Mouse (Mus musculus) megakaryocyte-erythroid progenitor cell, adult 5-6 weeks (primary cell): ENCODE data around the gene Shprh. TPM values are rescaled to one million over a fixed set of nuclear protein-coding genes. Genes with fewer than 3 reads are reported as not detected.
"Not testable (repeated sequence)": the region's sequence is repeated elsewhere in the genome, so short reads cannot be mapped to it uniquely, and the experiment has no call there.

Experiments used
- ATAC-seq: replicated peaks from 2 replicates; pipeline ENCODE4 v1.8.0; 2016; ENCODE audit warnings: mild to moderate bottlenecking, inconsistent platforms; ENCODE audit not compliant: severe bottlenecking, poor library complexity, low FRiP score, low TSS enrichment
- total RNA-seq, 2 experiments: library from RNA; stranded (forward) in 1 of 2; stranded (reverse) in 1 of 2; fragments of 200-1000, 215-1000 nt in 1 of 2; fragments of >200 nt in 1 of 2; fragmentation: Nextera tagmentation in 1 of 2; gene quantifications; 2 replicates each; pipeline ENCODE4 v1.2.3; 2014 to 2017

The Shprh gene
- 21.9 and 27.3 TPM in 2 replicates for total RNA-seq (2014; fragmentation: Nextera tagmentation)
- 18.0 and 25.3 TPM in 2 replicates for total RNA-seq (2017)

DNA sequence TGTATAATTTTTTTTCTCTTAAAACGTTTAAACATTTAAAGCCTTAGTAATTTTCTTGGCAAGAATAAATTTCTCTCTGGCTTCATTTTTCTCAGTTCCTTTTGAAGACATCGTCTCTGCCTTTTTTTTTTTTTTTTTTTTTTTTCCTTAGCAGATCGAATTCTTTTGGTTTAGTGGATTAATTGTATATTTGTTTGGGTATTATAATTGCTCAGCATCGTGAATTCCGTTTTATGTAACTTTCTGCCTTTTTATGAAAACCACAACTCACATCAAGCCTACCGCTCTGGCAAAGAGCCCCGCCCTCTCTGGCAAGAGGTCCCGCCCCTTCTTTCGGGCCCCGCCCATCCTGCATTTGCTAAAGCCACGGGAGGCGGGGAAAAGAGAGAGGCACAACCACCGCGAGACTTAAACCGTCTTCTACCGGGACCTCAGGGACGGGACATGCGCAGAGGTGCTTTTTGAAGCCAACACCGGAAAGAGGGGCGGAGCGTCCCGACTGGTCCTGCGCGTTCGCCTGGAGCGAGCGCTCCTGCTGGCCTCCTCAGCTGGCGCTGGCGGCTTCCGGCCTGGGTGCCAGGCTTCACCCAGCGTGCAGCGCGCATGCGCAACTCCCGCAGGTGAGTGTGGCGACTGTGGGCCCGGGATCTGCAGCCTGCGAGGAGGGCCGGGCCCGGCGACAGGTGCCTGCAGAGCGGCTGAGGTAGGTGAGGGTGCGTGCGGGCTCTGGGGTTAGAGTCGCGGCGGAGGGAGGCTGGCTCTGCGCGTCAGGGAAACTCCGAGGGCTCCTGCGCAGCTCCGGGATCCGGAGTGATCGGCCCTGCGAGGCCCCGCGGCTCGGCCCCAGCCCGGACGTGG, at the start of gene Shprh:
TSS of gene Shprh (plus strand) at position 544 of the 858 bp plus-strand sequence.
- ATAC-seq, result peak; percentile 99

DNA sequence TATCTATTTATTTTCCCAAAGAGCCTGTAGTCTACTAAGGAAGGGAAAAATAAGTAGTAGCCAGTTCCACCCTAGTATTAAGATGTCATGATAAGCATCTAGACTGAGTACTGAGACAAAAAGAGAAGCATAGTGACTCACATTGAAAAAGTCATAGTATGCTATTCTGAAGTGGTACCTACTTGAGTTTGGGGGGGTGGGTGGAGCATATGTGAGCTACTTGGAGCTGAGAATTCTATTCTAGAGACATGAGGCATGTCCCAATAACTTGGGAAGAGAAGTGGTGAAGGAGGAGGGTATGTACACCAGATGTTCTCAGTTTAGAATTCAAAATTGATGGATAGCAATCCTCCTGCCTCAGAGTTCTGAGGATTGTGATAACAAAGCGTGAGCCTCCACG, 27.4 kb upstream of the Shprh start:
- ATAC-seq, result no peak

DNA sequence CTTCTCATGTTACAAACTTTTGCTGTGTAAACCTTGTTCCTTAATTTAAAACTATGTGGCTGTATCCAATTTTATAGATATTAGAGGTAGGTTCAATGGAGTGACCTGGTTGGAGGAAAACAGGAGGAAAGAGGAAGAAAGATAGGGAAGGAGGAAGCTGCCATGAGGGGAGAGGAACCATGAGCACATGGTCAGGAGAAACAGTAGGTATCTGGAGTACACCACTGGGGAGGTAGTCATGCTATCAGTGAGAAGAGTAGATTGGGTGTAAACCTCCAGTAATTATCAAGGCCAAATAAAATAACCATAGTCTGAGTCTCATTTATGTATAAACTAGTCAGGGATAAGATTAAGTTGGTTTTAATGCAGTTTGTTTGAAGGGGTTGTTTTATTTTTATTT, 3.6 kb upstream of the Shprh start:
- ATAC-seq, result no peak

DNA sequence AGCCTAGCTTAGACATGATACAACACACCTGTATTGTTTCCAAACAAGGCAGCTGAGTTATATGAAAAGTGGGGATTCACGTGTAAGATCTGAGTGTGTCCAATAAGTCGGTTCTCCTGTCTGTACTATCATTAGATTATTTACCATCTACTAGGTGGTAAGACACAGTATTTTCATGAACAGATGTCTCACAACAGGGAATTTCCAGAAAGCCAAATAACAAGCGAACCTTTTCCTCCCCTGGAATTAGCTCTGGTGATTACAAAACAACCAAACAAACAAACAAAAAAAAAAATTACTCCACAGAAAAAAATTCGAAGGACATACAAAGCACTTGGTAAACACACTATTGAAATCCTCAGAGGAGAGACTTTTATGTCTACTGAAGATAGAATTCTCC, 781 bp upstream of the Shprh start:
- no peak for ATAC-seq

DNA sequence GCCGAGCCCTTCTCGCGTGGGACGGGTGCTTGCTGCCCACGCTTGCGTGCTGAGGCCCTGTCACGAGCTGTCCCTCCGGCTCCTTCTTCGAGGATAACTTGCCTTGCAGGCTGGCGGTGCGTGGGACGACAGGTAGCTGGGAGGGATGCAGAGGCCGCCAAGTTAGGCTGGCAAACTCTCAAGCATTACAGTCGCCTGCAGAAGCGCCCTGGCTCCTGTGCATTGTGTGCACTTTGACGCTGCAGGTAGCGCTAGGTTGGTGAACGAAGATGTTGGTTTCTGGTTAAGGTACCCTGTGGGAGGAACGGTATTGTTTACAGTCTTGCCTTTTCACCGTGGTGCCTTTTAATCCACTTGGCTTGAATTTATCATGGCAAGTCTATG, 507 bp downstream of the Shprh start:
- ATAC-seq, result peak; percentile 31

DNA sequence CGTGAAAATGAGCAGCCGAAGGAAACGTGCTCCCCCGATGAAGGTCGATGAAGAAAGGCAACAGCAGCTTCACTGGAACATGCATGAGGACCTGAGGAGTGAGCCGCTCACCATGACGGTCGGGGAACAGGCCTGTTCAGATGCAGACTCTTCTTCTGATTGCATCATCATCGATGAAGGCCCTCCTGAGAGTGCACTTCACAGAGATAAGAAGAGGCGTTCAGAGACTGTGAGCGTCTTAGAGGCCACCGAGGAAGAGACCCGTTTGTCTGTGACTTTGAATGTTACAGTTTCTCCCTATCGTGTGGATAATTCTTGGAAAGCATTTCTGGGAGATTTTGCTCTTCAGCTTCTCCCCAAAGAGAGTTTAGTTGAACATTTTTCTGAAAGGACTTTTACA, 2.4 kb downstream of the Shprh start:
- ATAC-seq, result no peak

DNA sequence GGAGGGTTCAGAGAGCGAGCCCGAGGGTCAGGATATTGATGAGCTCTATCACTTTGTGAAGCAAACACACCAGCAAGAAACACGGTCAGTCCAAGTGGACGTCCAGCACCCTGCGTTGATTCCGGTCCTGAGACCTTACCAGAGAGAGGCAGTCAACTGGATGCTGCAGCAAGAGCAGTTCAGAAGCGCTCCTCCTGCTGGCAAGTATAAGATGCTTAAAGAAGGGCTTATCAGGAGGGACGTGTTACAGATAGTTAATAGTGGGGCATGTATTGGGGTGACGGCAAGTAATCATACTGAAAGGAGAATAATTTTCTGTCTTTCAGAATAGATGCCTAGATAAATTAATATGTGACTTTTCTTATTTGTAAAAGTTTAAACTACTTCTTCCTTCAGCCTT, 7.8 kb downstream of the Shprh start:
- ATAC-seq, result peak; percentile 75

DNA sequence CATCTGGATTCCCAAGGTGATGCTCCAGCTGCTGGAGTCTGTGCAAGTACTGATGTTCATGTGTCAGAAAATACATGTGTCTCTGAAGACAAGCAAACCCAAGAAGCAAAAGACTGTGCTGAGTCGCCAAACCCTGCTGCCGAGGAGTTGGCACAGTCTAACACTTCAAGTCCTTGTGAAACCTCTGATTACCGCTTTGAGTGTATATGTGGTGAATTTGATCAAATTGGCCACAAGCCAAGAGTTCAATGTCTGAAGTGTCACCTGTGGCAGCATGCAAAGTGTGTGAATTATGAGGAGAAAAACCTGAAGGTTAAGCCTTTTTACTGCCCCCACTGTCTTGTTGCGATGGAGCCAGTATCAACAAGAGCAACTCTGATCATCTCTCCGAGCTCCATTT, 15.3 kb downstream of the Shprh start:
- ATAC-seq, result 0 out of 2 replicates have a peak, but pooled peaks have one; percentile 18

DNA sequence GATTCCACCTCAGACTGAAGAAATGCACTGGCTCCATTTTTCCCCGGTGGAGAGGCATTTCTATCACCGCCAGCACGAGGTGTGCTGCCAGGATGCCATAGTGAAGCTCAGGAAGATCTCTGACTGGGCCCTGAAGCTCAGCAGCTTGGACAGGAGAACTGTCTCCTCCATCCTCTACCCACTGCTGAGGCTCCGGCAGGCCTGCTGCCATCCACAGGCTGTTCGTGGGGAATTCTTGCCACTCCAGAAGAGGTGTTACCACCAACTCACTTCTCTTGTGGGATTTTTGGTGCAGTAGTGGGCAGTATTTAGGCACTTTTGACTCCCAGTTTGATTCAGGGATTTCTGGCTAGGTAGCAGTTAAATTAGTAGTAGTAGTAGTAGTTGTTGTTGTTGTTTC, 21.0 kb downstream of the Shprh start:
- ATAC-seq, result no peak

DNA sequence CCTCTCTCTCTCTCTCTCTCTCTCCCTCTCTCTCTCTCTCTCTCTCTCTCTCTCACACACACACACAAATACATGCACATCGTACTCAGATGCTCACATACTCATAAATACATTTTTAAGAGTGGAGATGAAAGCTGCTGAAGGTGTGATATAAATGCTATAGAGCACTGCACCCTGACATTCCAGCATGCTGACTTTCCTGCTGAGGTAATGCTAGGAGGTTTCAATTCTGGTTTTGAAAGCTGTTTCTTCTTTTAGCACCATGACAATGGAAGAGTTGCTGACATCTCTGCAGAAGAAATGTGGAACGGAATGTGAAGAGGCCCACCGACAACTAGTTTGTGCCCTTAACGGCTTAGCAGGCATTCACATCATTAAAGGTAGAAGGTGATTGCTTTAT, 22.4 kb downstream of the Shprh start:
- no peak for ATAC-seq

DNA sequence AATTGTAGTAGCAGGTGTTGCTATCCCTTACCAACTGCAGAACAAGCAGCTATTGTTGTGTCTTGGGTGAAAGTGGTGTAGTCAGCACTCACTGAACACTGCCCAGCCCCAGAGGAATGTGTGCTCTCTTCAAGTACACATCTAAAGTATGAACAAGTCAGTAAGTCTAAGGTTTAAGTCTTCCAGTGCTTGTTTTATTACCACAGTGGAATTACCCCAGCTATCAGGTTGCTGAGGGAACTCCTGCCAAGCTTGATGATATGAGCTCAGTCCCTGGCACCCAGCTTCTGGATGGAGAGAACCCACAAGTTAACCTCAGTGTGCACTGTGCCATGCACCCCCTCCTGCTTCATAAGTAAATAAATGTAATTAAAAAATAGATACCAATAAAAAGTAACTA, 23.3 kb downstream of the Shprh start:
- no peak for ATAC-seq

DNA sequence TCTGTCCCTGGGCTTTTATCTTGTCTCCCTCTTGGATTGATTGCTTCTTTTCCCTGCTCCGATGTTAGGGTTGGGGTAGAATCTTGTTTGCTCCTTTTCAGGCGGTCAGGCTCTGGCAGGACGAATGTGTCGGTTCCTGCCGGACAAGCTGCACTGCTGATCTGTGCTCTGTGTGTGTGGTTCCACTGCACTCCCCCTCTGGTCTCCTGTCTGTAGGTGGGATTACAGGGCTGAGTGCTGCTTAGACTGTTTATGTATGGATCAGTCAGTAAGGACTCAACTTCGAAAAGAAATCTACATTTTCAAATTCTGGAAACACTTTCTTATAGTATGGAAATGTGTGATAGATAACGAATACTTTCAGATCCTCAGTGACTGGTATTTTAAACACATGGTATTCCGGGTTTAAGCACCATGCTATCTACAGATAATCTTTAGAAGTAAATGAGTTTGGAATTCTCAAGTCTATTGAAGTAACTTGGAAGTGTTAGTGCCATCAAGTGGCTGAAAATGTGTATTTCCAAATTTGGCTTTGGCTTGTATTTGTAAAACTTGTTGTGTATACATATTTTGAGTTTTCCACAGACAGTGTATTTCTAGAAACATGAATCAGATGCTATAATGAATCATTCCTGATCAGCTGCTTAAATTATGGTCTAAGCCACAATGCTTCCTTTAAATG, 26.7 kb downstream of the Shprh start:
- ATAC-seq, result no peak

DNA sequence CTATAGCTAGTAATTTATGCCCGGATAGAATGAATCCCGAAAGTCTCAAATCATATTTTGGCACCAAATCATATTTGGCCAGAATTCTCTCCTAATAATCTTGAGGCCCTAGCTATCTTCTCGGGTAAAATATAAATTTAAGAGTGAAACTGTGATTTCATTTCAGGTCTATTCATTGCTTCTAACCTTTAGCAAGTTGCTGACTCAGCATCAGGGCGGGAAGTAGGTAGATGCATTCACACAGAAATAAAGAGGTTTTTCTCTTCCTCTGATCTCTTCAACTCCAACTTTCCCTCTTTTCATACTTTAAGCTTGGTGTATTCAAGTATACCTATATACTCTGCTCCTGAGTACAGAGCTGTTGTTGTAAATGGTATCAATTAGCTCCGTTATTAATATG, 30.9 kb downstream of the Shprh start:
- no peak for ATAC-seq

DNA sequence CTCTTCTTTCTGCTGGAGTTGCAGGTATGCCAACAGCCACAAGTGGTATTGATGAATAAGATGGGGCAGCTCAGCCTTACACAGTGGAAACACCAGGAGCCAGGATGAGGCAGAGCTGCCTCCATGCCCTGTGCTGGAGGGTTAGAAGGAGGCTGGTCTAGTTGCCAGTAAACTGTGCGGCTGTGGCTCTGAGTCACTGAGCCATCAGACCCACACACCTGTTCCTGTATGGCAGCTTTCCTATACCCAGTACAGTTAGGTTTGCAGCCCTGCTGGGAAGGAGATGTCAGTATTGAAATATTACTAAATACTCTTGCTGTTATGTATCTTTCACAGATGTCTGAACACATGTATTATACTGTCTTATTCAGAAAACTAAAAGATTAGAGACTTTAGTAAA, 48.1 kb downstream of the Shprh start:
- ATAC-seq, result no peak

DNA sequence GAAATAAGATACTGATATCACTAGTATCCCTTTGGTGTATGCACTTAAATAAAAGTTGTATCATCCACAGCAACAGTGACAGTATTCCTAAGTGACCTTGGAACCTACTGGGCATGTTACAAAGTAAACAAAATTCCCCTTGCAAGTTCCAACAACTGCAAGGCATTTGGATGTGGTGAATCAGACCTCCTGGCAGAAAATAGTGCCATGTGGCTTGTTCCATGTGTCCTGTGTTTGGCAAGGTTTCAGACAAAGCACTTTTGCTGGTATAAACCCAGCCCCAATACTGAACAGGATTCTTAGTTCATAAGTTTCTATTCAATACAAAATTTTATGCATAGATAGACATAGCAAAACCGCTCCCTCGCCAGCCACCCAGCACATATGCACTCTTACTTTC, 49.1 kb downstream of the Shprh start:
- no peak for ATAC-seq

DNA sequence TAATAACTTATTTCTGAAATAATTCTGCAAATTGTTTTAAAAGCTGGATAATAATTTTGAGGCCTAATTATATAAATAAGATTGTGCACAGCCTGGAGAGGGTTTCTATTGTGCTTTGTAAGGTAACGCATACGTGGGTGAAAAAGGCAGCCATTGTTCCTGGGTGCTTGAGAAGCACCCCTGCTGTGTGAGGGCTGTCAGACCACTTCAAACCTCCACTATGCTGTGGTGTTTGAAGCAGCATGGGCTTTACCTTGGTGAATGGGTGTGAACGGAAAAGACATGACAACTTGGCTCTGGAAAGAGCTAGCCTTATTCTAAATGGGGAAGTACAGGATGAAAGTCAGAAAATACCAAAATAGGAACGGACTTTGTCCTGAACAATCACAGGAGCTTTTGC, 50.8 kb downstream of the Shprh start:
- no peak for ATAC-seq

DNA sequence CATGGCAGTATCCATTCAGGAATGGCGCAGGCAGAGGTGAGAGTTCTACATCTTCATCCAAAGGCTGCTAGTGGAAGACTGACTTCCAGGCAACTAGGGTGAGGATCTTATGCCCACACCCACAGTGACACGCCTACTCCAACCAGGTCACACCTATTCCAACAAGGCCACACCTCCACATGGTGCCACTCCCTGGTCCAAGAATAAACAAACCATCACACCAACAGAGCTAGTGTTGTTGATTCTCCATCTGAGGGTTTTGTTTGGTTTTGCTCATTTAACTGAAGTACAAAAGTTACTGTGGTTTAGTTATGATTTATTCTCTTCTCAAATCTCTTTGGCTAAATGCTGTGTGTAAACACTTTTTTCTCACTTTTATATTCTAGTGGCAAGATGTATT, 56.7 kb downstream of the Shprh start:
- ATAC-seq, result not testable (repeated sequence)

DNA sequence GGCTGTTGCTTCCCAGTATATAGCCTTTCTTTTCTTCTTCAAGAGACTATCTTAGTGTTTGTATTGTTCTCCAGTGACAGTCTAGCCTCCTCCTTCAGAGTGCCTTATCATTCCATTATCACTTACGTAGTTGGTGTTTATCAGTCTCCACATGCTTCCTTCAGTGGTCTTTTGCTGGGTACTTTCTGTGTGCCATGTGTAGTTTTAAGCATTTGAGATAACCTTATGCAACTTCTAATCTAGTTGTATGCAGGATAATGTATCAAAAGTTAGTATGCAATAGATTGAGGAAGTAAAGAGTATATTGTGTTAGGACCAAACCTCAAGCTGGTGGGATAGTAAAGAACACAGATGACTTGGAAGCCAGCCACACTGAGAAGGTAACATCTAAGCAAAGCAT, 59.4 kb downstream of the Shprh start:
- ATAC-seq, result peak; percentile 87

DNA sequence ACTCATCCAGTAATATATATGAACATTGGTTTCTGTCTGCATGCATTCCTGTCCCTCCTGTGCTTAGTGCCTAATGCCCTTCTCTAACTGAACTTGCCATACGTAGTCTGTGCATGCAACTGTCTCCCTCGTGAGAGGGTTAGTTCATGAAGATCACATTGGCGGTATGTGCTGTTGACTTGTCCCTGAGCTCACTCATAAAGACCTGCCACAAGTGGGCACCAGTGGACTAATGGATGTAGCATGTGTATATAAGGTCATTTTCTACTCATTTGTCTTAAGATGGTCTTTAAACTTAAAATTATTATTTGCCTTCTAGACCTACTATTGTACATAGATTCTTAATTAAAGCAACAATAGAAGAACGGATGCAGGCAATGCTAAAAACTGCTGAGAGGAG, 62.8 kb downstream of the Shprh start:
- no peak for ATAC-seq

DNA sequence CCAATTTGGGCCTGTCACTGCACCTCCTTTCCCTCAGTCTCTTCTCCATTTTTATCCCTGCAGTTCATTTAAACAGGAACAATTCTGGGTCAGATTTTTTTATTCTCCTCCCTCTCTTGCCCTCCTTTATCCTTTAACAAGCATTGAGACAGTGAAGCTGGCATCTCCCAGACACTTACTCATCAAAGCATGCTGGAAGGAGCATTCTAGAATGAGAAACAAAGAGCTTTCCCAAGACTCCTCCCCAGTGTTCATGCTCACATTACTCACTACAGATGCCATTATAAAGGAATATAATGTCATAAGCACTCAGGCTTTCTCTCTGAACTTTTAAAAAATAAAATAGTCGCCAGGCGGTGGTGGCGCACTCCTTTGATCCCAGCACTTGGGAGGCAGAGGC, 77.2 kb downstream of the Shprh start:
- ATAC-seq, result no peak

DNA sequence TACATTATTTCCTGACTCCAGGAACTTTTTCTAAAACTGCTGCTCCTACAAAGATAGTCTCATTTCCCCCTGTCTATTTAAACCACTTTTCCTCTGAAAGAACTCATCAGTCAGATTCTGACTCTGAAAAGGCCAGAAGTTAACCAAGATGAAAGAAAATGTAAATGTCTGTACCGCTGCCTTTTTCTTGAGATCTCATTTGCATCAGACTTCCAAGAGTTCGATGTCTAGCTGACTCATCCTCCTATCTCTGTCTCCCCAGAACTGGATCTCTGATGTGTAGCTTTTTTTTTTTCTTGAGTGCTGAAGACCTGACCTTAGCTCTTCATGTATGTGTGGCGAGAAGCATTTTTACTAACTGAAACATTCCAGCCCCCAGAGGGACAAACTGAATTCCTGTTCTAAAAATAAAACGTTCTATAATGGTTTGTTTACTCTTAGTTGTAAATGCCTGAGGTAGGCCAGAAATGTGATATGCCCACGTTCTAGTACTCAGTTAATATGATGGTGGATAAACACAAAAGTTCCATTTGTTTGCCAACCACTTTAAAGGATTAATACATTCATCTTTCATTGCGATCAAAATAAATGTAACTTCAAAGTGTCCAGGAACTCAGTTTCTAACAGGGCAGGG, 80.4 kb downstream of the Shprh start:
- ATAC-seq, result no peak
